ENCODE assay signal across 7 mouse cellular contexts in genomic region chr12:82412291-82413032, GRCm38 (mm10).
DNase-seq lines count a peak whose midpoint lies in the region; ATAC-seq and TF ChIP-seq lines count a peak whose summit lies in the region.

No protein-coding gene starts in this region.

- DNase-seq in midbrain, embryonic 14.5 days = peak; percentile 26
- no peak for DNase-seq in midbrain, embryonic 10.5 days (ENCODE audit: low spot score)
- DNase-seq in gastrocnemius, postnatal 10 days = peak; percentile 46
- peak; percentile 31 to 48 for DNase-seq in heart, postnatal 36 days
- no peak for DNase-seq in liver, postnatal 0 days
- DNase-seq in ovary, postnatal 10 days (ENCODE audit: low spot score) = no peak
- no peak for DNase-seq in thymus, postnatal 10 days (ENCODE audit: low spot score in 2 of 2)

- WGBS in midbrain, embryonic 14.5 days = 67% methylated on average over 3 of the region's 3 CpGs
- 82% methylated on average over 3 of the region's 3 CpGs for WGBS in midbrain, embryonic 10.5 days
- WGBS in liver, postnatal 0 days (ENCODE audit: insufficient replicate concordance) = 56% methylated on average over 3 of the region's 3 CpGs

- H3K9me3 ChIP-seq in midbrain, embryonic 14.5 days (ENCODE audit: control insufficient read depth, low read length) = no peaks in the 10 kb centered on the region
- H3K9me3 ChIP-seq in midbrain, embryonic 10.5 days (replicated peaks) = no peaks in the 10 kb centered on the region
- no peaks in the 10 kb centered on the region for H3K9me3 ChIP-seq in liver, postnatal 0 days (ENCODE audit: low read length)

- no peak for TF ChIP-seq EP300 in liver, postnatal 0 days (IDR thresholded peaks at IDR 0.05; ENCODE audit: low read depth)

- H3K27me3 ChIP-seq in midbrain, embryonic 14.5 days (ENCODE audit: control insufficient read depth, insufficient read depth, low read length) = no peaks in the 10 kb centered on the region
- H3K27me3 ChIP-seq in midbrain, embryonic 10.5 days (ENCODE audit: low read depth, poor library complexity, severe bottlenecking) = no peaks in the 10 kb centered on the region
- H3K27me3 ChIP-seq in liver, postnatal 0 days (ENCODE audit: insufficient read depth, low read length) = no peaks in the 10 kb centered on the region

- H3K27ac ChIP-seq in midbrain, embryonic 14.5 days (replicated peaks; ENCODE audit: low read depth, low read length) = no peak overlapping the region
- H3K27ac ChIP-seq in midbrain, embryonic 10.5 days (replicated peaks) = no peak overlapping the region
- H3K27ac ChIP-seq in liver, postnatal 0 days (ENCODE audit: low read depth) = 0 out of 2 replicates have a peak overlapping the region, but pooled peaks have one; percentile 1

- H3K4me3 ChIP-seq in midbrain, embryonic 14.5 days (replicated peaks; ENCODE audit: low read depth, low read length) = no peak overlapping the region
- H3K4me3 ChIP-seq in midbrain, embryonic 10.5 days = no peak overlapping the region
- H3K4me3 ChIP-seq in liver, postnatal 0 days (ENCODE audit: low read depth, low read length) = no peak overlapping the region

- no peaks in the 10 kb centered on the region for H3K4me1 ChIP-seq in midbrain, embryonic 14.5 days (ENCODE audit: control insufficient read depth, insufficient read depth, low read length)
- peaks cover 13% of the 10 kb centered on the region for H3K4me1 ChIP-seq in midbrain, embryonic 10.5 days
- 0 out of 2 replicates have a peak, but pooled peaks cover 6% of the 10 kb centered on the region for H3K4me1 ChIP-seq in liver, postnatal 0 days (ENCODE audit: insufficient read depth)

- no peak for TF ChIP-seq CTCF in liver, postnatal 0 days (IDR thresholded peaks at IDR 0.05; ENCODE audit: low read depth)

- H3K9ac ChIP-seq in midbrain, embryonic 14.5 days (replicated peaks; ENCODE audit: low read length) = no peak overlapping the region
- H3K9ac ChIP-seq in liver, postnatal 0 days (replicated peaks) = no peak overlapping the region

- no peak overlapping the region for H3K4me2 ChIP-seq in midbrain, embryonic 14.5 days (ENCODE audit: low read length)
- no peak overlapping the region for H3K4me2 ChIP-seq in liver, postnatal 0 days (ENCODE audit: low read depth, low read length)

- intact Hi-C loops in heart, postnatal 36 days (cut with DNase I) = no loop called here

- ATAC-seq in midbrain, embryonic 14.5 days (ENCODE audit: low FRiP score, low TSS enrichment) = no peak
- 0 out of 2 replicates have a peak, but pooled peaks have one; percentile 15 for ATAC-seq in liver, postnatal 0 days

- H3K36me3 ChIP-seq in midbrain, embryonic 14.5 days (ENCODE audit: control insufficient read depth, insufficient read depth, low read length) = peaks cover 9% of the 10 kb centered on the region
- H3K36me3 ChIP-seq in midbrain, embryonic 10.5 days = peaks cover 62% of the 10 kb centered on the region
- H3K36me3 ChIP-seq in liver, postnatal 0 days (replicated peaks; ENCODE audit: insufficient read depth, low read length) = no peaks in the 10 kb centered on the region; the same call in 1 of the 2 replicates

Comparison
In these comparisons a context has a peak if more than half of its experiments do, and no peak if none do; other contexts are left out.
1. DNase-seq: peak in midbrain, embryonic 14.5 days (single experiment), gastrocnemius, postnatal 10 days (single experiment) and heart, postnatal 36 days (2 of 2); none in midbrain, embryonic 10.5 days (single experiment), liver, postnatal 0 days (single experiment), ovary, postnatal 10 days (single experiment) and thymus, postnatal 10 days (0 of 2).